Mouse (Mus musculus) ES-E14 (cell line): ENCODE measurements around the gene Olfr15. TPM values are rescaled to one million over a fixed set of nuclear protein-coding genes. Genes with fewer than 3 reads are reported as not detected.

Experiments used
- DNase-seq: peaks from one replicate; pipeline ENCODE4 v3.0.0-alpha.2; 2013; ENCODE audit warnings: low read depth, low spot score
- H3K27ac ChIP-seq: 2 replicates; pipeline ENCODE4 v1.5.1; 2012; ENCODE audit warnings: low read depth, mild to moderate bottlenecking, low read length, moderate library complexity, mixed read lengths; ENCODE audit not compliant: poor library complexity, insufficient read depth, severe bottlenecking
- H3K36me3 ChIP-seq: 2 replicates; pipeline ENCODE4 v1.6.1; 2012; ENCODE audit warnings: mild to moderate bottlenecking, low read length, moderate library complexity, mixed read lengths; ENCODE audit not compliant: control insufficient read depth, poor library complexity, insufficient read depth, severe bottlenecking
- H3K4me1 ChIP-seq, 2 experiments: fragments of 150-350 bp in 1 of 2; sonication (generic) in 1 of 2; 2 replicates each; pipeline ENCODE4 v1.6.1; 2012; ENCODE audit warnings: low read length in 2 of 2, mild to moderate bottlenecking in 1 of 2, mixed read lengths in 1 of 2; ENCODE audit not compliant: control insufficient read depth in 2 of 2, insufficient read depth in 2 of 2, poor library complexity in 1 of 2
- H3K4me3 ChIP-seq, 2 experiments: fragments of 150-350 bp in 1 of 2; sonication (generic) in 1 of 2; 2 replicates each; pipeline ENCODE4 v1.5.1; 2012; ENCODE audit warnings: low read length in 2 of 2, low read depth in 1 of 2, mild to moderate bottlenecking in 1 of 2, mixed read lengths in 1 of 2; ENCODE audit not compliant: insufficient read depth in 1 of 2, poor library complexity in 1 of 2, severe bottlenecking in 1 of 2
- H3K9ac ChIP-seq: 2 replicates; pipeline ENCODE4 v1.6.1; 2012; ENCODE audit warnings: low read depth, mild to moderate bottlenecking, low read length, mixed read lengths; ENCODE audit not compliant: poor library complexity, insufficient read depth, severe bottlenecking
- H3K9me3 ChIP-seq: fragments of 150-350 bp; sonication (generic); 2 replicates; pipeline ENCODE4 v1.6.1; 2012; ENCODE audit warnings: low read depth, mild to moderate bottlenecking, low read length; ENCODE audit not compliant: control insufficient read depth, insufficient read depth
- CHD2 ChIP-seq: IDR thresholded peaks from 2 replicates; pipeline ENCODE4 v1.6.1; 2014; ENCODE audit warnings: mild to moderate bottlenecking, low read depth, low read length, inconsistent platforms
- HCFC1 ChIP-seq: IDR thresholded peaks from 2 replicates; pipeline ENCODE4 v1.6.1; 2012; ENCODE audit warnings: low read length, inconsistent platforms, borderline replicate concordance; ENCODE audit not compliant: insufficient read depth
- MAFK ChIP-seq: IDR thresholded peaks from 2 replicates; pipeline ENCODE4 v1.6.1; 2014; ENCODE audit warnings: mild to moderate bottlenecking, low read depth, low read length, inconsistent platforms; ENCODE audit not compliant: insufficient read depth
- ZC3H11A ChIP-seq: IDR thresholded peaks from 2 replicates; pipeline ENCODE4 v1.6.1; 2012; ENCODE audit warnings: low read depth, mild to moderate bottlenecking, inconsistent platforms, low read length, borderline replicate concordance
- ZNF384 ChIP-seq: IDR thresholded peaks from 2 replicates; pipeline ENCODE4 v1.6.1; 2012; ENCODE audit warnings: low read depth, low read length, inconsistent platforms
- in situ Hi-C, 2 experiments: fragments of 600-800 bp; cut with MboI; formaldehyde crosslinking; loops; one replicate each; pipeline ENCODE4 v1.15.1; 2025; ENCODE audit warnings: low sequenced_read_pairs in 2 of 2, inconsistent platforms in 1 of 2; ENCODE audit not compliant: unreplicated experiment in 2 of 2
- total RNA-seq: library from RNA; depleted of rRNA; stranded (reverse); fragments of 300-350 nt; gene quantifications from 2 replicates; pipeline ENCODE4 v1.2.3, GENCODE M21; 2012

The Olfr15 gene
- total RNA-seq, 1 experiment = not detected

- no peak for DNase-seq
- H3K27ac ChIP-seq = no peak overlapping the region
- no peaks in the 10 kb centered on the region for H3K4me1 ChIP-seq
- TF ChIP-seq ZNF384 (no peak), CHD2 (no peak), MAFK (no peak), HCFC1 (no peak)
- H3K9ac ChIP-seq = no peak overlapping the region
- no peaks in the 10 kb centered on the region for H3K9me3 ChIP-seq
- in situ Hi-C loops = no loop called here
- no peaks in the 10 kb centered on the region for H3K36me3 ChIP-seq
- no peak overlapping the region for H3K4me3 ChIP-seq
These were observed 10.5 kb upstream of the Olfr15 start for GRCm38 (mm10) chr16:3820202-3820601.

GRCm38 (mm10) chr16:3828021-3828420 lies 2.7 kb upstream of the Olfr15 start:
- Histone ChIP-seq H3K4me3 (no peak overlapping the region), H3K9ac (no peak overlapping the region), H3K27ac (no peak overlapping the region), H3K9me3 (no peaks in the 10 kb centered on the region), H3K4me1 (no peaks in the 10 kb centered on the region), H3K36me3 (no peaks in the 10 kb centered on the region)
- in situ Hi-C loops = no loop called here
- TF ChIP-seq CHD2 (no peak), ZC3H11A (no peak), MAFK (no peak), HCFC1 (no peak), ZNF384 (no peak)
- no peak for DNase-seq

GRCm38 (mm10) chr16:3829727-3830126 lies 951 bp upstream of the Olfr15 start:
- no peak overlapping the region for H3K27ac ChIP-seq
- no peaks in the 10 kb centered on the region for H3K9me3 ChIP-seq
- in situ Hi-C loops = no loop called here
- no peaks in the 10 kb centered on the region for H3K36me3 ChIP-seq
- no peaks in the 10 kb centered on the region for H3K4me1 ChIP-seq
- no peak for DNase-seq
- H3K9ac ChIP-seq = no peak overlapping the region
- no peak overlapping the region for H3K4me3 ChIP-seq
- no peak for TF ChIP-seq MAFK
- TF ChIP-seq CHD2 = no peak
- TF ChIP-seq HCFC1 = no peak
- no peak for TF ChIP-seq ZC3H11A
- no peak for TF ChIP-seq ZNF384

GRCm38 (mm10) chr16:3835461-3835860 lies 4.8 kb downstream of the Olfr15 start:
- no peak for TF ChIP-seq ZC3H11A
- TF ChIP-seq MAFK = no peak
- TF ChIP-seq HCFC1 = no peak
- no peak for TF ChIP-seq CHD2
- no peak for TF ChIP-seq ZNF384
- no peaks in the 10 kb centered on the region for H3K9me3 ChIP-seq
- H3K4me3 ChIP-seq = no peak overlapping the region
- DNase-seq = no peak
- H3K4me1 ChIP-seq = no peaks in the 10 kb centered on the region
- in situ Hi-C loops = no loop called here
- H3K27ac ChIP-seq = no peak overlapping the region
- H3K36me3 ChIP-seq = no peaks in the 10 kb centered on the region
- no peak overlapping the region for H3K9ac ChIP-seq
